Mouse (Mus musculus) MEL (cell line): ENCODE data around the gene Edrf1. TPM values are rescaled to one million over a fixed set of nuclear protein-coding genes. Genes with fewer than 3 reads are reported as not detected.

Source experiments
- DNase-seq: peaks from one replicate; pipeline ENCODE4 v3.0.0; 2011; ENCODE audit warnings: low read depth, low spot score
- H3K27ac ChIP-seq: 2 replicates; pipeline ENCODE4 v1.5.1; 2012; ENCODE audit warnings: low read depth, mild to moderate bottlenecking, control low read depth, low read length, moderate library complexity; ENCODE audit not compliant: control insufficient read depth
- H3K27me3 ChIP-seq, 2 experiments: fragments of 150-350 bp in 1 of 2; sonication (generic) in 1 of 2; 2 replicates each; pipeline ENCODE4 v1.6.1; 2012; ENCODE audit warnings: low read length in 2 of 2, mild to moderate bottlenecking in 2 of 2, improper control_type of control experiment in 1 of 2, moderate library complexity in 1 of 2; ENCODE audit not compliant: insufficient read depth in 2 of 2, control insufficient read depth in 1 of 2
- H3K36me3 ChIP-seq, 2 experiments: 2 replicates each; pipeline ENCODE4 v1.6.1; 2012 to 2014; ENCODE audit warnings: low read length in 2 of 2, improper control_type of control experiment in 1 of 2, inconsistent platforms in 1 of 2, mild to moderate bottlenecking in 1 of 2; ENCODE audit not compliant: insufficient read depth in 2 of 2, control insufficient read depth in 1 of 2
- H3K4me1 ChIP-seq, 2 experiments: fragments of 150-350 bp in 1 of 2; sonication (generic) in 1 of 2; 2 replicates each; pipeline ENCODE4 v1.6.1; 2012; ENCODE audit warnings: low read length in 2 of 2, improper control_type of control experiment in 1 of 2, mild to moderate bottlenecking in 1 of 2; ENCODE audit not compliant: insufficient read depth in 2 of 2, control insufficient read depth in 1 of 2
- H3K4me3 ChIP-seq, 2 experiments: fragments of 150-350 bp in 1 of 2; sonication (generic) in 1 of 2; 2 replicates each; pipeline ENCODE4 v1.5.1; 2012; ENCODE audit warnings: low read depth in 2 of 2, low read length in 2 of 2, mild to moderate bottlenecking in 2 of 2, moderate library complexity in 2 of 2, control low read depth in 1 of 2, improper control_type of control experiment in 1 of 2; ENCODE audit not compliant: control insufficient read depth in 1 of 2, insufficient read depth in 1 of 2
- H3K79me2 ChIP-seq: 2 replicates; pipeline ENCODE4 v1.6.1; 2012; ENCODE audit warnings: mild to moderate bottlenecking, low read length, moderate library complexity; ENCODE audit not compliant: control insufficient read depth, poor library complexity, insufficient read depth
- H3K9ac ChIP-seq: 2 replicates; pipeline ENCODE4 v1.6.1; 2012; ENCODE audit warnings: low read depth, mild to moderate bottlenecking, control low read depth, low read length, moderate library complexity; ENCODE audit not compliant: control insufficient read depth, poor library complexity, severe bottlenecking
- H3K9me3 ChIP-seq: fragments of 150-350 bp; sonication (generic); replicated peaks from 2 replicates; pipeline ENCODE4 v1.6.1; 2012; ENCODE audit warnings: mild to moderate bottlenecking, low read length, improper control_type of control experiment, moderate library complexity; ENCODE audit not compliant: insufficient read depth
- CTCF ChIP-seq, 3 experiments: IDR thresholded peaks in 2 of 3; conservative IDR thresholded peaks in 1 of 3; 2 replicates each; pipeline ENCODE4 v1.5.1; 2011 to 2012; ENCODE audit warnings: low read length in 3 of 3, low read depth in 2 of 3, mild to moderate bottlenecking in 2 of 3, improper control_type of control experiment in 1 of 3, inconsistent platforms in 1 of 3, mixed read lengths in 1 of 3, moderate library complexity in 1 of 3; ENCODE audit not compliant: control insufficient read depth in 1 of 3, insufficient read depth in 1 of 3, poor library complexity in 1 of 3, severe bottlenecking in 1 of 3
- E2F4 ChIP-seq: IDR thresholded peaks from 2 replicates; pipeline ENCODE4 v1.6.1; 2011; ENCODE audit warnings: low read depth, low read length, improper control_type of control experiment, borderline replicate concordance
- ELF1 ChIP-seq: IDR thresholded peaks from 2 replicates; pipeline ENCODE4 v1.6.1; 2014; ENCODE audit warnings: low read depth, mild to moderate bottlenecking, inconsistent platforms, low read length, improper control_type of control experiment, moderate library complexity
- ETS1 ChIP-seq: IDR thresholded peaks from 2 replicates; pipeline ENCODE4 v1.6.1; 2012; ENCODE audit warnings: low read depth, mild to moderate bottlenecking, inconsistent platforms, low read length, improper control_type of control experiment, moderate library complexity
- HCFC1 ChIP-seq: IDR thresholded peaks from 2 replicates; pipeline ENCODE4 v1.6.1; 2012; ENCODE audit warnings: low read depth, mild to moderate bottlenecking, inconsistent platforms, low read length, improper control_type of control experiment, moderate library complexity
- JUND ChIP-seq: IDR thresholded peaks from 2 replicates; pipeline ENCODE4 v1.6.1; 2011; ENCODE audit warnings: low read depth, mild to moderate bottlenecking, improper control_type of control experiment, low read length
- MXI1 ChIP-seq: IDR thresholded peaks from 2 replicates; pipeline ENCODE4 v1.6.1; 2011; ENCODE audit warnings: mild to moderate bottlenecking, low read depth, low read length, improper control_type of control experiment
- POLR2A ChIP-seq, 2 experiments: IDR thresholded peaks; 2 replicates each; pipeline ENCODE4 v1.6.1; 2011 to 2012; ENCODE audit warnings: low read length in 2 of 2, mild to moderate bottlenecking in 2 of 2, control low read depth in 1 of 2, improper control_type of control experiment in 1 of 2, low read depth in 1 of 2, moderate library complexity in 1 of 2; ENCODE audit not compliant: control insufficient read depth in 1 of 2, insufficient read depth in 1 of 2, poor library complexity in 1 of 2
- TBP ChIP-seq: IDR thresholded peaks from 2 replicates; pipeline ENCODE4 v1.8.0; 2011; ENCODE audit warnings: low read depth, low read length, improper control_type of control experiment
- ZNF384 ChIP-seq: IDR thresholded peaks from 2 replicates; pipeline ENCODE4 v1.6.1; 2012; ENCODE audit warnings: low read depth, mild to moderate bottlenecking, inconsistent platforms, low read length, improper control_type of control experiment
- polyA plus RNA-seq, 2 experiments: library from polyadenylated mRNA; stranded (reverse) in 1 of 2; unstranded in 1 of 2; fragments of >175 nt in 1 of 2; fragments of >200 nt in 1 of 2; gene quantifications; 2 replicates each; pipeline versions ENCODE4 v1.2.1 to v1.2.4; 2012; ENCODE audit warnings: low replicate concordance in 2 of 2, low read depth in 1 of 2; ENCODE audit not compliant: insufficient read length in 2 of 2, insufficient read depth in 1 of 2, missing spikeins in 1 of 2
- total RNA-seq: library from RNA; depleted of rRNA; stranded (reverse); fragments of 300-350 nt; gene quantifications from 2 replicates; pipeline ENCODE4 v1.2.3, GENCODE M21; 2012

Edrf1 gene
- total and polyA plus RNA-seq, 3 experiments, result 17.8 to 104 (median 28.1) TPM

DNA sequence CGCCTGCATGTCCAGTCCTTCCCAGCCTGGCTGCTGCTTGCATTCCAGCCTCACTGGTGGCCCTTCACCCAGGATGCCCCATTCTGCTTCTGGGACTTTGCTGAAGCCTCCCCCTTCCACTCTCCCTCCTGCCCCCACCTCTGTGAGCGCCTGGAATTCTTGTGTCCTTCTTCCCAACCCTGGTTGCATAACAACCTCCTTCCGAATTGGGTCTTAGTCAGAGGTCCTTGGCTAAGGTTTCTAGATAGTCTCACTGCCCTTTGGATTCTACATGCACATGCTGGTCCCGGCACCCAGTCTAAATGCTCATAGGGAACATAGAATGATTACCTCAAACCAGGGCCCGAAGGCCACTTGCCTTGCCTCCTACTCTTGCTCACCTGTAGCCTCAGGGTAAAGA, 14.1 kb upstream of the Edrf1 start:
- no peak overlapping the region for H3K27ac ChIP-seq
- DNase-seq, result no peak
- H3K9ac ChIP-seq, result no peak overlapping the region
- H3K4me1 ChIP-seq, result no peaks in the 10 kb centered on the region
- no peaks in the 10 kb centered on the region for H3K36me3 ChIP-seq
- no peak overlapping the region for H3K4me3 ChIP-seq
- H3K79me2 ChIP-seq, result no peaks in the 10 kb centered on the region
- H3K27me3 ChIP-seq, result peaks cover 34 to 37% of the 10 kb centered on the region in 2 experiments
- H3K9me3 ChIP-seq, result no peaks in the 10 kb centered on the region
- TF ChIP-seq E2F4 (no peak), POLR2A (IDR thresholded peaks at IDR 0.05; ENCODE audit: control insufficient read depth in 1 of 2, insufficient read depth in 1 of 2, low read depth in 1 of 2, low read length in 2 of 2, poor library complexity in 1 of 2) (no peak), CTCF (IDR thresholded peaks at IDR 0.05 in 2 of 3, conservative IDR thresholded peaks at IDR 0.05 in 1 of 3; ENCODE audit: control insufficient read depth in 1 of 3, insufficient read depth in 1 of 3, low read depth in 2 of 3, low read length in 3 of 3, poor library complexity in 1 of 3, severe bottlenecking in 1 of 3) (no peak), ETS1 (no peak), HCFC1 (no peak), ZNF384 (no peak), JUND (no peak)

DNA sequence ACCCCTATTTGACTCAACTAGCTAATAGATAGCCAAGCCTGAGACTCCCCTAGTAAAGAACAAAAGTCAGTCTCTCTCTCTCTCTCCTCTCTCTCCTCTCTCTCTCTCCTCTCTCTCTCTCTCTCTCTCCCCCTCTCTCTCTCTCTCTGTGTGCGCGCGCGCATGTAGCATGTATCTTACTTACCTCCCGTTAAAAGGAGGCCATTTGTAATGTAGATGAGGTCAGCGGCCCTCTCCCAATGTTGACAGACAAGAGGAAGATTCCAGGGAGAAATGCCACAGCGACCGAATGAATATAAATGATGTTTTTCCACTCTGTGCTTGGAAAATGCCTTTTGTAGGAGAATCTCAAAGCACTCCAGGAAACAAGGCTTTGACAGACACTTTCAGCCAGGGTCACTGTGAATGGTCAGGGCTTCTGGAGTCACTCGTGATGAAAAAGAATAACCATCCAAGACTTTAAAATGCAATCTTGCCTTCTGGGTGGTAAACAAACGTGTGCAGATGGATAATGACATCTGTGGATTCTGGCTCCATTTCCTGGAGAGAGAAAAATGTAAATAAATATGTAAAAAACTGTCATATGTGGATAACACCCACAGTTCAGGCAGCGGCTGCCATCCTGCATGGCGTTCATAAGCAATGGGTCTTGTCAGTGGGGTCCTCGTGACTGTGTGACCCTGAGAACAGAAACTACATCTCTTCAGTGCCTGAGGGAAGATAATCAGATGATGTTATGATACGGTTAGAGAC, 10.0 kb upstream of the Edrf1 start:
- Histone ChIP-seq H3K36me3 (no peaks in the 10 kb centered on the region), H3K27me3 (peaks cover 18 to 23% of the 10 kb centered on the region in 2 experiments), H3K79me2 (no peaks in the 10 kb centered on the region), H3K4me3 (no peak overlapping the region), H3K9ac (no peak overlapping the region), H3K9me3 (no peaks in the 10 kb centered on the region), H3K27ac (no peak overlapping the region), H3K4me1 (no peaks in the 10 kb centered on the region)
- TF ChIP-seq TBP (no peak), JUND (no peak), ELF1 (no peak)
- DNase-seq, result no peak

DNA sequence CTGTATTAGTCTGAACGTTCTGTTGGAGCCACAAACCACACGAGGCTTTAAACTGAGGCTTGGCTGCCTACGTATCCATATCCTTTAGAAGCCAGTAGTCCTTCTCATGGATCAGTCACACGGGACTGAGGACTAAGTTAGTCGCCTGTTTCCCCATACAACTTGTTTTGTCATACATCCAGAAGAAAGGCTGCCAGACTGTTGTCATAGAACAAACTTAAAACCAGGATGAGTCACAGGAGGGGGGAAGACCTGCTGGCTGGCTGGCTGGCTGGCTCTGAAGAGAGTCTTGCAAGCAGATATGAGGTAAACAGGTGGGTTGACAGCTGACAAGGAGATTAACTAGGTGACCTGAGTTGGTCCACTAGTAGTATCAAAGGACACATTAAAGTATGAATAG, 6.5 kb upstream of the Edrf1 start:
- Histone ChIP-seq H3K9ac (no peak overlapping the region), H3K79me2 (no peaks in the 10 kb centered on the region), H3K27me3 (peaks cover 3 to 9% of the 10 kb centered on the region in 2 experiments; a peak in 3 of 4 replicates), H3K9me3 (no peaks in the 10 kb centered on the region), H3K36me3 (no peaks in the 10 kb centered on the region), H3K4me3 (no peak overlapping the region), H3K27ac (no peak overlapping the region), H3K4me1 (no peaks in the 10 kb centered on the region)
- DNase-seq, result no peak
- no peak for TF ChIP-seq MXI1
- no peak for TF ChIP-seq HCFC1
